Mouse (Mus musculus): ENCODE data around the gene Hoxc10. TPM values are rescaled to one million over a fixed set of nuclear protein-coding genes. Genes with fewer than 3 reads are reported as not detected.

Hoxc10 gene
- polyA plus RNA-seq, 1 experiment from 2014 or later = not detected

DNA sequence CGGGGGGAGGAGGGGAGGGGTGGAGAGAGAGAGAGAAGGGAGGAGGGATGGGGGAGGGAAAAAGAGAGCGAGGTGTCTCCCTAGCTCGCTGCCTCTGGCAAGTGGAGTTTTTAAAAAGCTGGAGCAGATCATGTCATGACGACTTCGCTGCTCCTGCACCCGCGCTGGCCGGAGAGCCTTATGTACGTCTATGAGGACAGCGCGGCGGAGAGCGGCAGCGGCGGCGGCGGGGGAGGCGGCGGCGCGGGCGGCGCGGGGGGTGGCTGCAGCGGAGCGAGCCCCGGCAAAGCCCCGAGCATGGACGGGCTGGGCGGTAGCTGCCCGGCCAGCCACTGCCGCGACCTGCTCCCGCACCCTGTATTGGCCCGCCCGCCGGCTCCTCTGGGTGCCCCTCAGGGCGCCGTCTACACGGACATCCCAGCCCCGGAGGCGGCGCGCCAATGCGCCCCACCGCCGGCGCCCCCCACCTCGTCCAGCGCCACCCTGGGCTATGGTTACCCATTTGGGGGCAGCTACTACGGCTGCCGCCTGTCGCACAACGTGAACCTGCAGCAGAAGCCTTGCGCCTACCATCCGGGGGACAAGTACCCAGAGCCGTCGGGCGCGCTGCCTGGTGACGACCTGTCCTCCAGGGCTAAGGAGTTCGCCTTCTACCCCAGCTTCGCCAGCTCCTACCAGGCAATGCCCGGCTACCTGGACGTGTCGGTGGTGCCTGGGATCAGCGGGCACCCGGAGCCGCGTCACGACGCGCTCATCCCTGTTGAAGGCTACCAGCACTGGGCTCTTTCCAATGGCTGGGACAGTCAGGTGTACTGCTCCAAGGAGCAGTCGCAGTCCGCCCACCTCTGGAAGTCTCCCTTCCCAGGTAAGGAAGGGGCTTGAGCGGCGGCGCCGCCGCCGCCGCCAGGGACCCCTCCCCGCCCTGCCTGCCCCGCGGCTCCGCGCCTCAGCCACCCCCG, 45.3 kb upstream of the Hoxc10 start, which contains the start of gene Hoxc13:
Gene Hoxc13, plus strand, starts transcription at position 51 of the 959 bp plus-strand sequence.
- Histone ChIP-seq H3K9ac (ENCODE audit: low read length) (no peak within 1 kb of the TSS), H3K9me3 (ENCODE audit: control insufficient read depth, low read length) (no peaks in the 10 kb centered on the region), H3K27ac (replicated peaks) (no peak within 1 kb of the TSS), H3K4me3 (ENCODE audit: low read depth, low read length) (peak within 1 kb of the TSS; percentile 23), H3K4me2 (replicated peaks; ENCODE audit: low read depth) (peak within 1 kb of the TSS; percentile 42), H3K27me3 (ENCODE audit: control insufficient read depth, insufficient read depth, low read length) (peaks cover 39% of the 10 kb centered on the region), H3K36me3 (ENCODE audit: control insufficient read depth, insufficient read depth, low read length) (no peaks in the 10 kb centered on the region), H3K4me1 (replicated peaks; ENCODE audit: control insufficient read depth, insufficient read depth) (no peaks in the 10 kb centered on the region)
- DNase-seq (ENCODE audit: low spot score) (no peak), ATAC-seq (ENCODE audit: low FRiP score, low TSS enrichment) (peak; percentile 49)
- TF ChIP-seq CTCF (IDR thresholded peaks at IDR 0.05; ENCODE audit: low read depth) (no peak), EP300 (optimal IDR thresholded peaks at IDR 0.05) (no peak)
- WGBS = 4% methylated on average over 69 of the region's 88 CpGs

DNA sequence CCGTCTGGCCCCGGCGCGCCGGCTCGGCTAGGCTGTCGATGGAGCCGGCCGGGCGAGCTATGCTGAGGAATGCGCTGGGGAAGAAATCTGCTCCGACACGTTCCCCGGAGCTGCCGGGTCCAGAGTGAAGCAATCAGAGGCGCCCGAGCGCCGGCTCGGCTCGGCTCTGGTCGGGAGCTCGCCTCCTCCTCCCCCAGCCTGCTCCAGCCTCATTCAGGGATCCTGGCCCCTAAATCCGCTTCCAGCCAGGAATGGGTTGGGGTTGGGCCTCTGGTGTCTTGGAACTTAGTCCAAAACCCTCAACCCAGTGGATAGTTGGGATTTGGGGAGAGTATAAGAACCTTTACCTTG, 44.6 kb upstream of the Hoxc10 start:
- 2% methylated on average over 24 of the region's 24 CpGs for WGBS
- no peaks in the 10 kb centered on the region for H3K36me3 ChIP-seq (ENCODE audit: control insufficient read depth, insufficient read depth, low read length)
- H3K9ac ChIP-seq (ENCODE audit: low read length) = no peak overlapping the region
- peak; percentile 37 for DNase-seq (ENCODE audit: low spot score)
- H3K9me3 ChIP-seq (ENCODE audit: control insufficient read depth, low read length) = no peaks in the 10 kb centered on the region
- H3K27me3 ChIP-seq (ENCODE audit: control insufficient read depth, insufficient read depth, low read length) = peaks cover 36% of the 10 kb centered on the region
- H3K4me1 ChIP-seq (replicated peaks; ENCODE audit: control insufficient read depth, insufficient read depth) = no peaks in the 10 kb centered on the region
- H3K4me2 ChIP-seq (replicated peaks; ENCODE audit: low read depth) = peak overlapping the region; percentile 20; the same call in 1 of the 2 replicates
- TF ChIP-seq EP300 (optimal IDR thresholded peaks at IDR 0.05) = no peak
- TF ChIP-seq CTCF (IDR thresholded peaks at IDR 0.05; ENCODE audit: low read depth) = no peak
- H3K4me3 ChIP-seq (ENCODE audit: low read depth, low read length) = no peak overlapping the region
- H3K27ac ChIP-seq (replicated peaks) = no peak overlapping the region
- peak; percentile 60; the same call in 1 of the 2 replicates for ATAC-seq (ENCODE audit: low FRiP score, low TSS enrichment)

DNA sequence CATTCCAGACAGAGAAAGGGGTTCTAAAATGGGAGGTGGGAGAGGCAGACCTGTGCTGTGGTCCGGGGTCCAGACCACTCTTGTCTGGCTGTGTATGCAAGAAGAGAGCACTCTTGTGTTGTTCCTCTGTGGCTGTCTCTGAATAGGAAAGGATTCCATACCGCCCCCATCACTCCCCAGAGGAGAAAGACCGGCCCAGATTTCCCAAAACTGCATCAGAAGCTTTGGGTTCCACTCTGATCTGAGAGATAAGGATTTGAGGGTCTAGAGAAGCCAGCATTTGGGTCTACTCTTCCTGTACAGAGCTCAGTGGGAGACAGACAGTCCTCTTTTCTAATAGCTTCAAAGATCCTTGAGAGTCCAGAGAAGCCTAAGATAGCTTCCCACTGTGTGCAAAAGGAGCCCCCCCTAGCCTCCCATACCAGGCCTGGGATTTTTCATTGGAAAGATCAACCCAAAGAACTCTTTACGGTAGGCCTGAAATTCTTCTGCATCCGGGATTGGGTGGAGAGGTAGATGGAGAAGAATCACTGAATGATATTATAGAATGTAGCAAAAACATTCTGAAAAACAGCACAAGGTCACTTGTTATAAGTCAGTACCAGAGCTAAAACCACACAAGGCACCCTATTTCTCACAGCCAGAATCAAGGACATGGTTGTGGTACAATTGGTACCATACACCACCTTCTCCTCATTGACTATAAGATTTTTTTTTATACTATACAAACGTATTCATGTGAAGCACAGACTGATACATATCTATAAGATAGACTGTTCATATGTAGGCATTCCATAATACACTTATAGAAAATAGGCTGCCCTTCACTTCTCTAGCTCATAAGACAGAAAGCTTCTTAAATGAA, 43.7 kb upstream of the Hoxc10 start:
- no peak overlapping the region for H3K4me2 ChIP-seq (replicated peaks; ENCODE audit: low read depth)
- WGBS = 20% methylated on average over 6 of the region's 6 CpGs
- no peak overlapping the region for H3K4me3 ChIP-seq (ENCODE audit: low read depth, low read length)
- H3K27ac ChIP-seq (replicated peaks) = no peak overlapping the region
- no peak for ATAC-seq (ENCODE audit: low FRiP score, low TSS enrichment)
- no peaks in the 10 kb centered on the region for H3K9me3 ChIP-seq (ENCODE audit: control insufficient read depth, low read length)
- peaks cover 37% of the 10 kb centered on the region for H3K27me3 ChIP-seq (ENCODE audit: control insufficient read depth, insufficient read depth, low read length)
- no peaks in the 10 kb centered on the region for H3K4me1 ChIP-seq (replicated peaks; ENCODE audit: control insufficient read depth, insufficient read depth)
- H3K9ac ChIP-seq (ENCODE audit: low read length) = no peak overlapping the region
- no peaks in the 10 kb centered on the region for H3K36me3 ChIP-seq (ENCODE audit: control insufficient read depth, insufficient read depth, low read length)
- no peak for DNase-seq (ENCODE audit: low spot score)
- TF ChIP-seq EP300 (optimal IDR thresholded peaks at IDR 0.05) (no peak), CTCF (IDR thresholded peaks at IDR 0.05; ENCODE audit: low read depth) (no peak)

DNA sequence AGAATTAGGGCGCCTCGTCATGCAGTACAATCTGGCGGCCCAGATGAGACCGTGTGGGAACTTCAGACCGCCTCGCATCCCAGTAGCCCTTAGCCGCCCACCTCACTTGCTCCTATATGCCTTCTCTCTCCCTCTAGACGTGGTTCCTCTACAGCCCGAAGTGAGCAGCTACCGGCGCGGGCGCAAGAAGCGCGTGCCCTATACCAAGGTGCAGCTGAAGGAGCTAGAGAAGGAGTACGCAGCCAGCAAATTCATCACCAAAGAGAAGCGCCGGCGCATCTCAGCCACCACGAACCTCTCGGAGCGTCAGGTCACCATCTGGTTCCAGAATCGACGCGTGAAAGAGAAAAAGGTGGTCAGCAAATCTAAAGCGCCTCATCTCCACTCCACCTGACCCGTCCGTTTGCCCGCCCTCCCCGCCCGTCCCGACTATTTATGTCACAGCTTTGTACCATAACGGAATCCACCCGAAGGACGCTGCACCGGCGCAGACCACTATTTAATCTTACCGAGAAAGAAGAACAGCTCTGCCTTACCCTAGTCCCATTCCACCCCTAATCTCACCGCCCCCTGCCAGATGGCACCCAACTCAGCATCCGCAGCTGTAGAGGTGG, 39.5 kb upstream of the Hoxc10 start:
- ATAC-seq (ENCODE audit: low FRiP score, low TSS enrichment) (no peak), DNase-seq (ENCODE audit: low spot score) (no peak)
- H3K4me3 ChIP-seq (ENCODE audit: low read depth, low read length) = no peak overlapping the region
- H3K4me2 ChIP-seq (replicated peaks; ENCODE audit: low read depth) = no peak overlapping the region
- no peaks in the 10 kb centered on the region for H3K4me1 ChIP-seq (replicated peaks; ENCODE audit: control insufficient read depth, insufficient read depth)
- H3K9ac ChIP-seq (ENCODE audit: low read length) = no peak overlapping the region
- TF ChIP-seq CTCF (IDR thresholded peaks at IDR 0.05; ENCODE audit: low read depth) (no peak), EP300 (optimal IDR thresholded peaks at IDR 0.05) (no peak)
- H3K36me3 ChIP-seq (ENCODE audit: control insufficient read depth, insufficient read depth, low read length) = no peaks in the 10 kb centered on the region
- 2% methylated on average over 40 of the region's 40 CpGs for WGBS
- H3K27ac ChIP-seq (replicated peaks) = no peak overlapping the region
- no peaks in the 10 kb centered on the region for H3K9me3 ChIP-seq (ENCODE audit: control insufficient read depth, low read length)
- H3K27me3 ChIP-seq (ENCODE audit: control insufficient read depth, insufficient read depth, low read length) = peaks cover 41% of the 10 kb centered on the region

DNA sequence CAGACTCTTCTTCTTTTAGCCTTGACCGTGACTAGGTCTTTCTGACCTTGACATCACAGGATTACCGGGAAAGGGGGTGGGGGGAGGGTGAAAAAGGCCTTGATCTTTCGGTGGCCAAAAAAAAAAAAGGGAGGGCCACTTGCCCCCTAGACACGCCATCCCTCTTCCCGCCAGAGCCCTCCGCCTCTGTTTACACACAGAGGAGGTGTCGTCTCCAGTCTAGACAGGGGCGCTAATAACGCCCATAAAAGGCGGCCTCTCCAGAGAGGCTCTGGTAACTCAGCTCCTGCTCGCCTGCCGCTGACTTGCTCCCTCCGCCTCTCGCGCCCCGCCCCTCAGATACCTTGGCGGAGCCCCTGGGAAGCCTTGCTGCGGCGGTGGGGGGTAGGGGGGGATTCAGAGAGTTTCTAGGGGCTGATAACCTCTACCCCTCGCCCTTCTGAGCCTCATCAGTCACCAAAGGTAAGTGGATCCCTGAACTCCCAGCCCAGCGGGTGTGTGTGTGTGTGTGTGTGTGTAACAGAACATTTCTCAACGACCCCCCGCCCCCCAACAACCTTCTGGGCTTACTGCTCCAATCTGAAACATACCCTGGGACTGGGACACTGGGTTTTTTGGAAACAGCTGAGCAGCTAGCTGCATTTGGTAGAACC, 34.8 kb upstream of the Hoxc10 start:
- no peak for DNase-seq (ENCODE audit: low spot score)
- WGBS = 2% methylated on average over 23 of the region's 23 CpGs
- H3K27ac ChIP-seq (replicated peaks) = no peak overlapping the region
- peaks cover 60% of the 10 kb centered on the region for H3K27me3 ChIP-seq (ENCODE audit: control insufficient read depth, insufficient read depth, low read length)
- no peaks in the 10 kb centered on the region for H3K9me3 ChIP-seq (ENCODE audit: control insufficient read depth, low read length)
- no peak for ATAC-seq (ENCODE audit: low FRiP score, low TSS enrichment)
- no peak for TF ChIP-seq EP300 (optimal IDR thresholded peaks at IDR 0.05)
- TF ChIP-seq CTCF (IDR thresholded peaks at IDR 0.05; ENCODE audit: low read depth) = no peak
- H3K4me1 ChIP-seq (replicated peaks; ENCODE audit: control insufficient read depth, insufficient read depth) = no peaks in the 10 kb centered on the region
- no peak overlapping the region for H3K4me3 ChIP-seq (ENCODE audit: low read depth, low read length)
- H3K9ac ChIP-seq (ENCODE audit: low read length) = no peak overlapping the region
- H3K36me3 ChIP-seq (ENCODE audit: control insufficient read depth, insufficient read depth, low read length) = no peaks in the 10 kb centered on the region
- no peak overlapping the region for H3K4me2 ChIP-seq (replicated peaks; ENCODE audit: low read depth)

Data from stomach, postnatal 0 days (tissue).